Mouse (Mus musculus): ENCODE results near the gene Nxpe5. TPM values are rescaled to one million over a fixed set of nuclear protein-coding genes. Genes with fewer than 3 reads are reported as not detected.

Nxpe5 gene
- polyA plus RNA-seq, 1 experiment from 2014 or later, result not detected

GRCm38 (mm10) chr5:138287861-138288260 lies 62.2 kb downstream of the Nxpe5 start:
- Histone ChIP-seq H3K4me3 (ENCODE audit: low read depth, low read length) (no peak overlapping the region), H3K4me1 (ENCODE audit: control insufficient read depth, insufficient read depth, low read length) (no peaks in the 10 kb centered on the region), H3K36me3 (ENCODE audit: control insufficient read depth, insufficient read depth, low read length) (no peaks in the 10 kb centered on the region), H3K27me3 (ENCODE audit: control insufficient read depth, insufficient read depth, low read length) (no peaks in the 10 kb centered on the region), H3K9ac (replicated peaks; ENCODE audit: low read depth, low read length) (no peak overlapping the region), H3K4me2 (replicated peaks; ENCODE audit: low read depth, low read length) (no peak overlapping the region), H3K27ac (ENCODE audit: low read length) (no peak overlapping the region), H3K9me3 (ENCODE audit: control insufficient read depth, low read depth, low read length) (no peaks in the 10 kb centered on the region)
- ATAC-seq (ENCODE audit: insufficient number of reproducible peaks, insufficient read depth, low FRiP score, low read depth), result no peak
- WGBS, result 75% methylated on average over 3 of the region's 3 CpGs

- H3K27me3 ChIP-seq (ENCODE audit: control insufficient read depth, insufficient read depth, low read length), result no peaks in the 10 kb centered on the region
- H3K4me3 ChIP-seq (ENCODE audit: low read depth, low read length), result no peak overlapping the region
- no peaks in the 10 kb centered on the region for H3K9me3 ChIP-seq (ENCODE audit: control insufficient read depth, low read depth, low read length)
- 76% methylated on average over 1 of the region's 1 CpGs for WGBS
- no peak for ATAC-seq (ENCODE audit: insufficient number of reproducible peaks, insufficient read depth, low FRiP score, low read depth)
- no peak overlapping the region for H3K9ac ChIP-seq (replicated peaks; ENCODE audit: low read depth, low read length)
- no peak overlapping the region for H3K4me2 ChIP-seq (replicated peaks; ENCODE audit: low read depth, low read length)
- no peaks in the 10 kb centered on the region for H3K4me1 ChIP-seq (ENCODE audit: control insufficient read depth, insufficient read depth, low read length)
- H3K27ac ChIP-seq (ENCODE audit: low read length), result no peak overlapping the region
- H3K36me3 ChIP-seq (ENCODE audit: control insufficient read depth, insufficient read depth, low read length), result no peaks in the 10 kb centered on the region
Measured at GRCm38 (mm10) chr5:138291638-138292037, 65.9 kb downstream of the Nxpe5 start.

- no peaks in the 10 kb centered on the region for H3K36me3 ChIP-seq (ENCODE audit: control insufficient read depth, insufficient read depth, low read length)
- no peak overlapping the region for H3K4me2 ChIP-seq (replicated peaks; ENCODE audit: low read depth, low read length)
- H3K4me1 ChIP-seq (ENCODE audit: control insufficient read depth, insufficient read depth, low read length), result no peaks in the 10 kb centered on the region
- no peak for ATAC-seq (ENCODE audit: insufficient number of reproducible peaks, insufficient read depth, low FRiP score, low read depth)
- H3K4me3 ChIP-seq (ENCODE audit: low read depth, low read length), result no peak overlapping the region
- H3K9ac ChIP-seq (replicated peaks; ENCODE audit: low read depth, low read length), result no peak overlapping the region
- H3K9me3 ChIP-seq (ENCODE audit: control insufficient read depth, low read depth, low read length), result no peaks in the 10 kb centered on the region
- no peak overlapping the region for H3K27ac ChIP-seq (ENCODE audit: low read length)
- H3K27me3 ChIP-seq (ENCODE audit: control insufficient read depth, insufficient read depth, low read length), result no peaks in the 10 kb centered on the region
Measured at GRCm38 (mm10) chr5:138294158-138294557, 68.5 kb downstream of the Nxpe5 start.

DNA sequence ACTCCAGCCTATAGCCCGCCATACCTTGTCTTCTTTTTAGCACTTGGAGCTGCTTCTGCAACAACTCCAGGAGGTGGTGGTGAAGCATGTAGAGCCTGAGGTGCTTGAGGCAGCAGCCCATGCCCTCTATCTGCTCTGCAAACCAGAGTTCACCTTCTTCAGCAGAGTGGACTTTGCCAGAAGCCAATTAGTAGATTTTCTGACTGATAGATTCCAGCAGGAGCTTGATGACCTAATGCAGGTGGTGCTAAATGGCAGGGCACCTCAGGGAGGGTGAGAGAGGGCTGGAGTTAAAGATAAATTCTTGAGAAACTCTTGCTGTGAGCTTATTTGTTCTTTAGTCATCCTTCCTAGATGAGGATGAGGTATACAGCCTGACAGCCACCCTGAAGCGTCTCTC lies 73.9 kb downstream of the Nxpe5 start:
- H3K4me2 ChIP-seq (replicated peaks; ENCODE audit: low read depth, low read length), result no peak overlapping the region
- H3K9ac ChIP-seq (replicated peaks; ENCODE audit: low read depth, low read length), result no peak overlapping the region
- no peak for ATAC-seq (ENCODE audit: insufficient number of reproducible peaks, insufficient read depth, low FRiP score, low read depth)
- H3K27ac ChIP-seq (ENCODE audit: low read length), result no peak overlapping the region
- no peaks in the 10 kb centered on the region for H3K36me3 ChIP-seq (ENCODE audit: control insufficient read depth, insufficient read depth, low read length)
- no peak overlapping the region for H3K4me3 ChIP-seq (ENCODE audit: low read depth, low read length)
- WGBS, result 77% methylated on average over 2 of the region's 2 CpGs
- H3K27me3 ChIP-seq (ENCODE audit: control insufficient read depth, insufficient read depth, low read length), result no peaks in the 10 kb centered on the region
- no peaks in the 10 kb centered on the region for H3K4me1 ChIP-seq (ENCODE audit: control insufficient read depth, insufficient read depth, low read length)
- H3K9me3 ChIP-seq (ENCODE audit: control insufficient read depth, low read depth, low read length), result no peaks in the 10 kb centered on the region

Other genes starting within 250 kb of the Nxpe5 start
- not detected in 2 replicates for gene Azgp1, start 244.4 kb upstream of the Nxpe5 start, polyA plus RNA-seq (2014; fragmentation: Nextera tagmentation; extraction: Ambion mirVana)
- gene Smok3a, start 204.6 kb upstream of the Nxpe5 start, polyA plus RNA-seq (2014; fragmentation: Nextera tagmentation; extraction: Ambion mirVana), result not detected in 2 replicates
- not detected in 2 replicates for gene Smok3b, start 204.5 kb upstream of the Nxpe5 start, polyA plus RNA-seq (2014; fragmentation: Nextera tagmentation; extraction: Ambion mirVana)
- not detected in 2 replicates for gene Smok3c, start 172.7 kb upstream of the Nxpe5 start, polyA plus RNA-seq (2014; fragmentation: Nextera tagmentation; extraction: Ambion mirVana)
- 27.7 and 28.0 TPM in 2 replicates for gene Zkscan1, start 140.8 kb upstream of the Nxpe5 start, polyA plus RNA-seq (2014; fragmentation: Nextera tagmentation; extraction: Ambion mirVana)
- gene Zscan21, start 109.0 kb upstream of the Nxpe5 start, polyA plus RNA-seq (2014; fragmentation: Nextera tagmentation; extraction: Ambion mirVana), result 59.2 and 60.9 TPM in 2 replicates
- gene Zfp113, start 70.2 kb upstream of the Nxpe5 start, polyA plus RNA-seq (2014; fragmentation: Nextera tagmentation; extraction: Ambion mirVana), result 18.0 and 18.2 TPM in 2 replicates
- 235 and 240 TPM in 2 replicates for gene Cops6, start 64.8 kb upstream of the Nxpe5 start, polyA plus RNA-seq (2014; fragmentation: Nextera tagmentation; extraction: Ambion mirVana)
- 22.3 and 22.5 TPM in 2 replicates for gene Ap4m1, start 53.9 kb upstream of the Nxpe5 start, polyA plus RNA-seq (2014; fragmentation: Nextera tagmentation; extraction: Ambion mirVana)
- gene Mcm7, start 53.5 kb upstream of the Nxpe5 start, polyA plus RNA-seq (2014; fragmentation: Nextera tagmentation; extraction: Ambion mirVana), result 154 TPM in 2 replicates
- 89.8 and 93.8 TPM in 2 replicates for gene Taf6, start 38.4 kb upstream of the Nxpe5 start, polyA plus RNA-seq (2014; fragmentation: Nextera tagmentation; extraction: Ambion mirVana)
- 54.2 and 56.0 TPM in 2 replicates for gene Cnpy4, start 38.4 kb upstream of the Nxpe5 start, polyA plus RNA-seq (2014; fragmentation: Nextera tagmentation; extraction: Ambion mirVana)
- 7.5 and 8.2 TPM in 2 replicates for gene Mblac1, start 31.6 kb upstream of the Nxpe5 start, polyA plus RNA-seq (2014; fragmentation: Nextera tagmentation; extraction: Ambion mirVana)
- gene Lamtor4, start 29.6 kb downstream of the Nxpe5 start, polyA plus RNA-seq (2014; fragmentation: Nextera tagmentation; extraction: Ambion mirVana), result 66.1 and 74.0 TPM in 2 replicates
- gene BC037034, start 38.1 kb downstream of the Nxpe5 start, polyA plus RNA-seq (2014; fragmentation: Nextera tagmentation; extraction: Ambion mirVana), result 6.7 and 7.8 TPM in 2 replicates
- gene Gal3st4, start 46.9 kb downstream of the Nxpe5 start, polyA plus RNA-seq (2014; fragmentation: Nextera tagmentation; extraction: Ambion mirVana), result 2.4 and 4.4 TPM in 2 replicates
- gene Gm43720, start 54.1 kb downstream of the Nxpe5 start, polyA plus RNA-seq (2014; fragmentation: Nextera tagmentation; extraction: Ambion mirVana), result 0.22 and 0.23 TPM in 2 replicates
- gene Gpc2, start 54.1 kb downstream of the Nxpe5 start, polyA plus RNA-seq (2014; fragmentation: Nextera tagmentation; extraction: Ambion mirVana), result 5.2 and 5.8 TPM in 2 replicates
- 4.9 and 5.0 TPM in 2 replicates for gene Stag3, start 54.3 kb downstream of the Nxpe5 start, polyA plus RNA-seq (2014; fragmentation: Nextera tagmentation; extraction: Ambion mirVana)
- gene Pvrig, start 116.1 kb downstream of the Nxpe5 start, polyA plus RNA-seq (2014; fragmentation: Nextera tagmentation; extraction: Ambion mirVana), result 0.24 and 0.85 TPM in 2 replicates
- 46.0 TPM in 2 replicates for gene Zfp157, start 215.6 kb downstream of the Nxpe5 start, polyA plus RNA-seq (2014; fragmentation: Nextera tagmentation; extraction: Ambion mirVana)

Measured in stomach, embryonic 14.5 days (tissue).